ENCODE assay signal across 15 mouse cellular contexts in genomic region chr9:115179154-115179553, GRCm38 (mm10).
"Had no signal": no experiment of that assay in that cellular context is flagged by ENCODE, and none has a peak within 500 bp of the region (broad histone marks: within the 10 kb centered on the region; RNA-seq: fewer than 3 reads in every experiment).

No protein-coding gene starts in this region.

- H3K9ac ChIP-seq: lung, embryonic 14.5 days; midbrain, embryonic 13.5 days; neural tube, embryonic 13.5 days; neural tube, embryonic 15.5 days had no signal

- H3K27ac ChIP-seq: midbrain, embryonic 10.5 days; midbrain, embryonic 13.5 days; neural tube, embryonic 13.5 days; neural tube, embryonic 15.5 days had no signal

- ATAC-seq: midbrain, embryonic 16.5 days had no signal

- H3K4me3 ChIP-seq: midbrain, embryonic 10.5 days; midbrain, embryonic 13.5 days; myocyte; neural tube, embryonic 13.5 days; neural tube, embryonic 15.5 days had no signal

- H3K36me3 ChIP-seq: midbrain, embryonic 10.5 days; midbrain, embryonic 13.5 days; neural tube, embryonic 13.5 days; neural tube, embryonic 15.5 days had no signal

- DNase-seq: lung, adult 18-20 months; right cerebral cortex, adult 18-20 months; right cerebral cortex, postnatal 25 days; right cerebral cortex, postnatal 4 days; spleen, adult 18-20 months; thymus, adult 18-20 months; thymus, postnatal 14 days; thymus, postnatal 36 days had no signal

- H3K27me3 ChIP-seq: midbrain, embryonic 13.5 days; neural tube, embryonic 13.5 days; neural tube, embryonic 15.5 days had no signal

- H3K4me2 ChIP-seq: lung, embryonic 14.5 days; midbrain, embryonic 13.5 days; neural tube, embryonic 13.5 days; neural tube, embryonic 15.5 days had no signal

- H3K9me3 ChIP-seq: midbrain, embryonic 10.5 days; midbrain, embryonic 13.5 days; neural tube, embryonic 13.5 days; neural tube, embryonic 15.5 days had no signal

- H3K4me1 ChIP-seq: midbrain, embryonic 13.5 days had no signal
